Mouse (Mus musculus): ENCODE measurements at regions not wholly inside any gene's neighbourhood (a gene's known extent, or its start where the extent isn't known, plus 50 kb on each side); places are given as distances from the start of the nearest gene placed in this dataset.

- no peaks in the 10 kb centered on the region; the same call in 1 of the 2 replicates for H3K4me1 ChIP-seq (ENCODE audit: control insufficient read depth, insufficient read depth, low read length)
- no peak for TF ChIP-seq CTCF (IDR thresholded peaks at IDR 0.05; ENCODE audit: low read depth, low read length)
- no peak for TF ChIP-seq POLR2A (IDR thresholded peaks at IDR 0.05; ENCODE audit: borderline replicate concordance, low read depth, low read length)
- H3K4me3 ChIP-seq (ENCODE audit: insufficient read depth, low read length): no peak overlapping the region
- no peak overlapping the region for H3K27ac ChIP-seq (ENCODE audit: insufficient read depth, low read depth, low read length)
Observed at GRCm38 (mm10) chr9:120874416-120874976, 54.5 kb upstream of the Ctnnb1 start.

- no peak for TF ChIP-seq POLR2A (IDR thresholded peaks at IDR 0.05; ENCODE audit: borderline replicate concordance, low read depth, low read length)
- TF ChIP-seq CTCF (IDR thresholded peaks at IDR 0.05; ENCODE audit: low read depth, low read length): no peak
- H3K27ac ChIP-seq (ENCODE audit: insufficient read depth, low read depth, low read length): no peak overlapping the region
Observed at GRCm38 (mm10) chr9:120877101-120877500, 51.9 kb upstream of the Ctnnb1 start.

More at GRCm38 (mm10) chr9:120877101-120877500, 51.9 kb upstream of the Ctnnb1 start:
- Histone ChIP-seq H3K4me1 (ENCODE audit: control insufficient read depth, insufficient read depth, low read length) (no peaks in the 10 kb centered on the region; the same call in 1 of the 2 replicates), H3K4me3 (ENCODE audit: insufficient read depth, low read length) (no peak overlapping the region)

Data from bone marrow macrophage, adult 2 months (primary cell).